Mouse (Mus musculus): ENCODE results near the gene Scn3b. TPM values are rescaled to one million over a fixed set of nuclear protein-coding genes. Genes with fewer than 3 reads are reported as not detected.
A peak's percentile ranks its signal among the peaks of the same experiment; 100 is the strongest.

The Scn3b gene
- polyA plus RNA-seq (2015; fragmentation: Nextera tagmentation; extraction: Ambion mirVana), result 0.15 TPM in 2 replicates

DNA sequence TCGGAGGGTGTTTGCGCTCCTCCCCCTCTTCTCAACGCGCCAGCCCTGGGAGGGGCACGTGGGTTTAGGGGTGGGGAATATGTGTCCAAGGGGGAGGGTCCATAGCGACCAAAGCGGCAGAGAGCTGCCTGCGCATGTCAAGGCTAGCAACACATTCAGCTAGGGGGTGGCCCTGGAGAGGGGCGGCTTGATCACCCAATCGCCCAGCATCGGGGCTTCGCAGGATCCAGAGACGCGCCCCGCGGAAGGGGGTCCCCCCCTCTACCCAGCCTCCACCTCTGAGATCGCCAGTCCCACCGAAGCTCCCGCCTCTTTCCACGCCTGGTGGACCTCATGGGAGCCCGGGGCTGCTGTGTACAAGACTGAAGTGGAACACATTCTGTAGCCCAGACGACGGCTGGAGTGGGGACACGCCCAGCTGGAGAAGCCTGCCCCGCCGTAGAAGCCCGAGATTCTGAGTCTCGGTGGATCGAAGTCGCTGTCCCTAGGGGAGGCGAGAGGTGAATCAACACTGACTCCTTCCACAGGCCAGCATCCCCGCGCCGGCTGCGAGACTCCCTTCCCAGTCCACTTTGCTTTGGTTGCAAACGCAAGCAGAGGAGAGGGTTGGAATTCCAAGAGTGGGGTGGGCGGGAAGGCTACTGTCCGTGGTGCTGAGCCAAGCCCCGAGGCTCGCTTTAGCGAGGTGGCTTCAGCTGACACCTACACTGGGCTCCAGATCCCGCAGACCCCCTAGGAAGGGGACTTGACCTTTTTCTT, at the start of gene Scn3b:
Gene Scn3b (plus strand): TSS at position 115 of the 759 bp plus-strand sequence.
- DNase-seq (peak; percentile 20), ATAC-seq (no peak)
- Histone ChIP-seq H3K9me3 (ENCODE audit: low read length) (no peaks in the 10 kb centered on the region), H3K9ac (replicated peaks) (no peak within 1 kb of the TSS), H3K27me3 (ENCODE audit: insufficient read depth, low read length) (peaks cover 16% of the 10 kb centered on the region; the same call in 1 of the 2 replicates), H3K4me3 (ENCODE audit: low read depth, low read length) (peak within 1 kb of the TSS; percentile 29), H3K27ac (ENCODE audit: low read depth) (no peak within 1 kb of the TSS), H3K4me1 (ENCODE audit: insufficient read depth) (peaks cover 12% of the 10 kb centered on the region), H3K36me3 (replicated peaks; ENCODE audit: insufficient read depth, low read length) (no peaks in the 10 kb centered on the region), H3K4me2 (ENCODE audit: low read depth, low read length) (peak within 1 kb of the TSS; percentile 64)
- TF ChIP-seq EP300 (IDR thresholded peaks at IDR 0.05; ENCODE audit: low read depth) (no peak), CTCF (IDR thresholded peaks at IDR 0.05; ENCODE audit: low read depth) (no peak)
- 2% methylated on average over 37 of the region's 42 CpGs for WGBS (ENCODE audit: insufficient replicate concordance)

DNA sequence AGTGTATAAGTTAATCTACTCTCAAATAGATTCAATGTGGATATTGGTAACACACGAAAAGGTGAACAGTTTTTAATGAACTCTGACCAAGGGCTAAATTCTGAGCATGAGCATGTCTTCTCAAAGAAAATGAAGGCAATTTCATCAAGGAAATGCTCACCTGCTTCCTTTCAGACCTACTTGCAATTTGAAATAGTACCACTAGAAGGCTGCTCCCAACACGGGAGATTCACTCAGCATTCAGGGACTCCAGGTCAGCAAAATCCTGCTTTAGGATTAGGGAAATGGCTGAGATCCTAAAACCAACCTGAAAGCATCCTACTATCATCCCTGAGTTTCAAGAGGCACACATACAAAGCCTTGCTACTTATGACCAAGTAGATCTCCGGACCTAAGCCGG, 44.7 kb upstream of the Scn3b start:
- H3K4me2 ChIP-seq (ENCODE audit: low read depth, low read length), result no peak overlapping the region
- ATAC-seq (no peak), DNase-seq (no peak)
- H3K4me1 ChIP-seq (ENCODE audit: insufficient read depth), result no peaks in the 10 kb centered on the region
- 65% methylated on average over 4 of the region's 4 CpGs for WGBS (ENCODE audit: insufficient replicate concordance)
- no peaks in the 10 kb centered on the region for H3K27me3 ChIP-seq (ENCODE audit: insufficient read depth, low read length)
- H3K9ac ChIP-seq (replicated peaks), result no peak overlapping the region
- H3K36me3 ChIP-seq (replicated peaks; ENCODE audit: insufficient read depth, low read length), result no peaks in the 10 kb centered on the region
- no peak overlapping the region for H3K4me3 ChIP-seq (ENCODE audit: low read depth, low read length)
- no peaks in the 10 kb centered on the region for H3K9me3 ChIP-seq (ENCODE audit: low read length)
- no peak for TF ChIP-seq CTCF (IDR thresholded peaks at IDR 0.05; ENCODE audit: low read depth)
- TF ChIP-seq EP300 (IDR thresholded peaks at IDR 0.05; ENCODE audit: low read depth), result no peak
- no peak overlapping the region for H3K27ac ChIP-seq (ENCODE audit: low read depth)

DNA sequence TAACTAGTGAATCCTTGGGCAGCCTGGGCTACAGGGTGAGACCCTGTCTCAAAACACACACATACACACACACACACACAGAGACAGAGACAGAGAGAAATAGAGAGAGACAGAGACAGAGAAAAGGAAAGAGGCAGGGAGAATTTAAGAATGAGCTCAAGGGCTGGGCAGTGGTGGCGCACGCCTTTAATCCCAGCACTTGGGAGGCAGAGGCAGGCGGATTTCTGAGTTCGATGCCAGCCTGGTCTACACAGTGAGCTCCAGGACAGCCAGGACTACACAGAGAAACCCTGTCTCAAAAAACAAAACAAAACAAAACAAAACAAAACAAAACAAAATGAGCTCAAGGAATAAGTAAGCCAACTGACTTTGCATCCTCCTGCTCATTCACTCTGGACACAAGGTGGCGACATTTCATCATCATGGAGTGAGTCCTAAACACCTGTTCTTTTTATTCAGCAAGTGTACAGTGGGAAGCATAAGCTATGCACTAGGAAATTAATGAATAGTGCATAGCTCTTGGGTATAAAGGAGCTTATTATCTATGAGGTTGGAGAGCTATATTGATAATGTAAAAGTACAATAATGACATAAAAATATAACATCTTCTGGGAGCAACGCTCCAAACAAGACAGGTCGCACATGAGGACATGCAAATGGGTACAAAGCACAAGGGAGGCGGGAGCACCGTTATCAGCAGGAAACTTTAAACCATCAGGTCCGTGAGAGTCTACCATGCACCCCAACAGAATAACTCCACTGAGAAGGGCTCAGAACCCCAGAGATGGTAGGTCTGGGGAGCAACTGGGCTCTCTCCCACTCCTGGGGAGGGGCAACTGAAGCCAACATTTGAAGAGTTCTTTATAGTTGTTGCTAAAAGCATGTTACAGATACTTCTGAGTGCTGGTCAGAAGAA, 40.9 kb upstream of the Scn3b start:
- Histone ChIP-seq H3K9me3 (ENCODE audit: low read length) (no peaks in the 10 kb centered on the region), H3K4me2 (ENCODE audit: low read depth, low read length) (no peak overlapping the region), H3K36me3 (replicated peaks; ENCODE audit: insufficient read depth, low read length) (no peaks in the 10 kb centered on the region), H3K4me3 (ENCODE audit: low read depth, low read length) (no peak overlapping the region), H3K27ac (ENCODE audit: low read depth) (no peak overlapping the region), H3K27me3 (ENCODE audit: insufficient read depth, low read length) (no peaks in the 10 kb centered on the region), H3K9ac (replicated peaks) (no peak overlapping the region), H3K4me1 (ENCODE audit: insufficient read depth) (no peaks in the 10 kb centered on the region)
- 50% methylated on average over 10 of the region's 10 CpGs for WGBS (ENCODE audit: insufficient replicate concordance)
- peak; percentile 59 for DNase-seq
- no peak for ATAC-seq
- TF ChIP-seq EP300 (IDR thresholded peaks at IDR 0.05; ENCODE audit: low read depth), result no peak
- TF ChIP-seq CTCF (IDR thresholded peaks at IDR 0.05; ENCODE audit: low read depth), result peak; percentile 83

DNA sequence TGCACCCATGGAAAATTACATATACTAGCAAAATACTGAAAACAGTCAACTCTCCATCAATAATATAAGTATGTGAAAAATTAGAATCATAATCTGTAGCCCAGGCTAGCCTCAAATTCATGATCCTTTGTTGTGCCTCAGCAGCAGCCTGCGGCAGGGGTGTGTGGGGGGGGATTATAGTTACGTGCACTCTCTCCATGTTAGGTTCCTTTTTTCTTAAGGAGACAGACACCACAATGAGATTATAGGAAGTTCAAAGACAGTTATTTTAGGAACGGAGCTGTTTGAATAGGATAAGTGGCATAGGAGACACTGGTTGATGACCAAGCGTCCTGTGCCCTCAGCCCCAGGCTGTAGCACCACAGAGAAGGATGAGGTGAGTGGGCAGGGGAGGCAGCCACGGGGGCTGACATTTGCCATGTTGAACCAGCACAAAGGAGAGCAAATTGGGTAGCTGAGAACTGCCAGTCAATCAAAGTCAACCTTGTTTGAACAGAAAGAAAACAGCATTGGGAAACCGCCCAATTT, 40.1 kb upstream of the Scn3b start:
- Histone ChIP-seq H3K4me3 (ENCODE audit: low read depth, low read length) (no peak overlapping the region), H3K27me3 (ENCODE audit: insufficient read depth, low read length) (no peaks in the 10 kb centered on the region), H3K4me2 (ENCODE audit: low read depth, low read length) (no peak overlapping the region), H3K36me3 (replicated peaks; ENCODE audit: insufficient read depth, low read length) (no peaks in the 10 kb centered on the region), H3K9me3 (ENCODE audit: low read length) (no peaks in the 10 kb centered on the region), H3K9ac (replicated peaks) (no peak overlapping the region), H3K4me1 (ENCODE audit: insufficient read depth) (no peaks in the 10 kb centered on the region), H3K27ac (ENCODE audit: low read depth) (no peak overlapping the region)
- ATAC-seq (no peak), DNase-seq (no peak)
- no peak for TF ChIP-seq CTCF (IDR thresholded peaks at IDR 0.05; ENCODE audit: low read depth)
- no peak for TF ChIP-seq EP300 (IDR thresholded peaks at IDR 0.05; ENCODE audit: low read depth)
- 32% methylated on average over 6 of the region's 6 CpGs for WGBS (ENCODE audit: insufficient replicate concordance)

DNA sequence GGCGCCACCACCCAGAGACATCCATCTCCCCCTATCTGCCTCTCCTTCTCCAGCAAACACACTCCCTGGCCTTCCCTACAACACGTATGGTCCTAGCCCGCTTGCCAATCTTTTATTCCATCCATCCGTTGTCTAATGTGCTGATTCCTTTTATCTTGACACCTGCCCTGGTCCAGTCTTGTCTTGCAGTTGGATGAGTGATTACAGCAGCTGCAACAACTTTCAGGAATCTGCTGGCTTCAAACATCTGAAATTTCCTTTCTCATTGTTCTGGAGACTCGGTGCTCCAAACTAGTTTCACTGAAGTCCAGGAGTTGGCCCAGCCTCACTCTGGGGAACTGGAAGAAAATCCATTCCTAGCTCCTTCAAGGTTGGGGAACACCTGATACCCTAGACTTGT, 39.5 kb upstream of the Scn3b start:
- 62% methylated on average over 5 of the region's 5 CpGs for WGBS (ENCODE audit: insufficient replicate concordance)
- ATAC-seq (no peak), DNase-seq (no peak)
- Histone ChIP-seq H3K27ac (ENCODE audit: low read depth) (no peak overlapping the region), H3K9ac (replicated peaks) (no peak overlapping the region), H3K9me3 (ENCODE audit: low read length) (no peaks in the 10 kb centered on the region), H3K27me3 (ENCODE audit: insufficient read depth, low read length) (no peaks in the 10 kb centered on the region), H3K4me3 (ENCODE audit: low read depth, low read length) (no peak overlapping the region), H3K4me1 (ENCODE audit: insufficient read depth) (no peaks in the 10 kb centered on the region), H3K4me2 (ENCODE audit: low read depth, low read length) (no peak overlapping the region), H3K36me3 (replicated peaks; ENCODE audit: insufficient read depth, low read length) (no peaks in the 10 kb centered on the region)
- no peak for TF ChIP-seq EP300 (IDR thresholded peaks at IDR 0.05; ENCODE audit: low read depth)
- TF ChIP-seq CTCF (IDR thresholded peaks at IDR 0.05; ENCODE audit: low read depth), result no peak

DNA sequence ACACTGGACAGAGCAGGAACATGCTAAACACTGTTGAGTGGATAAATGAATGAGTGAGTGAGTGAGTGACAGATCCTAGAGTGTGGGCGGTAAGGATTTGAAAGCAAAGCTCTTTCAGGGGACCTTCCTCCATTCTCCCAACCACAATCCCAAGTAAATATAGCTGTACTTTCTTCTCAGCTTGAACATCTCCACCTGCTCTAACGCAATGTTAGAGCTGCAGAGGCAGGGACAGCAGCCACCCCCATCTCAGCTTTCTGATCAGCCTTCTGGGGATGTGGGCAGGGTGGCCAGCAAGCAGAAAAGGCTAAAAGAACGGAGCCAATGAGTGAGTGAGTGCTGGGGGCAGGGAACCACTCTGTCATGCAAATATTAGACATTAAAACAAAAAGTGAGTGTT, 38.0 kb upstream of the Scn3b start:
- 88% methylated on average over 3 of the region's 3 CpGs for WGBS (ENCODE audit: insufficient replicate concordance)
- no peaks in the 10 kb centered on the region for H3K9me3 ChIP-seq (ENCODE audit: low read length)
- H3K36me3 ChIP-seq (replicated peaks; ENCODE audit: insufficient read depth, low read length), result no peaks in the 10 kb centered on the region
- no peaks in the 10 kb centered on the region for H3K4me1 ChIP-seq (ENCODE audit: insufficient read depth)
- H3K4me2 ChIP-seq (ENCODE audit: low read depth, low read length), result no peak overlapping the region
- DNase-seq (no peak), ATAC-seq (no peak)
- H3K9ac ChIP-seq (replicated peaks), result no peak overlapping the region
- no peak overlapping the region for H3K27ac ChIP-seq (ENCODE audit: low read depth)
- H3K4me3 ChIP-seq (ENCODE audit: low read depth, low read length), result no peak overlapping the region
- TF ChIP-seq CTCF (IDR thresholded peaks at IDR 0.05; ENCODE audit: low read depth) (no peak), EP300 (IDR thresholded peaks at IDR 0.05; ENCODE audit: low read depth) (no peak)
- no peaks in the 10 kb centered on the region for H3K27me3 ChIP-seq (ENCODE audit: insufficient read depth, low read length)
